Mouse (Mus musculus) kidney, postnatal 25 days (tissue): Measurements from ENCODE around the gene Cpe.

Experiments used
- DNase-seq, 2 experiments: peaks; one replicate each; pipeline ENCODE4 v3.0.0; 2021; ENCODE audit warnings: mixed read lengths in 2 of 2

The Cpe gene

GRCm38 (mm10) chr8:64632169-64632568 is 60.7 kb downstream of the Cpe start:
- DNase-seq, result no peak

DNA sequence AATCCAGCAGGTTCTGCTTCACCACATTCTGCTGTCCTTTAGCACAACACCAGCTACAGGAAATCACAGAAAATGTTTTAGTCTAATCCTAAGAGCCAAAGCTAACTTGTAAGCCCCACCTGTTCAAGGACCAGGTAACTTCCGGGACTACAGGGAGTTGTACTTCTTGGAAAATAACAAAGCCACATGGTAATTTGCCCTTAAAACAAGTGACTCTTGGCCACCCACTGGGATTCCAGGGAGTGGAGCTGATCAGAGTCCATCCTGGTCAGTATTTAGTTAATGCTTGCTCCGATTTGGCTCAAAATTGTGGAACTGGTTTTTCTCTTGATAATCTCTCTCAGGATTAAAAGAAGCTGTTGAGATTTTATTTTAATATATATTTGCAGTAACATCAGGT is 61.1 kb downstream of the Cpe start:
- DNase-seq, result peak in 1 of 2 experiments; percentile 30

GRCm38 (mm10) chr8:64629034-64629760 is 63.7 kb downstream of the Cpe start:
- DNase-seq, result no peak

DNA sequence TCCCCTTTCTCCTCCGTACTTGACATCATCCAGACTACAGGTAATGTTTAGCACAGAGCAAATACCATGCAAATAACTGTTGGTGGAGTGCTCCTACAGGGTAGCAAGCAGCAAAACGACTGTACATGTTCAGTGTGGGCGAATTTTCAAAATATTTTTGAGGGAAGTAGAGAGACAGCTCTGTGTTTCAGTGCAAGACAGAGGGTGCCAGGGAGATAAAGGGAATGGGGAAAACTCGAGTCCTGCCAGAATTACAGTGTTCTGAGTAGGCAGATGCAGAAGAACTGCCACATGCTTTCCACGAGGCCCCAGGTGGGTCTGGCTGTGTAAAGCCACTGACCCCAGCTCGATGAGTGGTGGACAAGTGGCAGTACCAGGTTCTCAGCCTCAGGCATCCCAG is 64.8 kb downstream of the Cpe start:
- DNase-seq, result no peak

DNA sequence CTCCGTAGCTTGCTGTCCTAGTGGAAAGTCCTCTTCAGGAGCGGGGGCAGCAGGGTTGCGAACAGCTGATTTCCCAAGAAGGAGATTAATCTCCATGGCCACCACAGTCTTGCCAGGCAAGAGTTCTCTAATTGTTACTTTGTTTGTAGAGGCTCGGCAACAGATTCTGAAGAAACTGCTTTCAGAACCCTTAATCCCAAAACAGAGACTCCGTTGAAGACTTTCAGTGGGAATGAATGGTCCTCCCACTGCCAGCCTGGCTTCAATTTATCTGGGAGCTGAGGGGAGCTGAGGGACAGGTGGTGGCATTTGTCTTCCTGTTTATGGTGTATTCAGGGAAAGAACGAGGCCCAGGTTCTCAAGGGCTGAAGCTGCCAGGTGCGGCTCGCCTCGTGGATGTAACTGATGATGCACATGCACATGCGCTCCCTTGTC is 68.2 kb downstream of the Cpe start:
- DNase-seq, result no peak

- DNase-seq, result no peak
These were observed 72.3 kb downstream of the Cpe start for GRCm38 (mm10) chr8:64620365-64621150.

DNA sequence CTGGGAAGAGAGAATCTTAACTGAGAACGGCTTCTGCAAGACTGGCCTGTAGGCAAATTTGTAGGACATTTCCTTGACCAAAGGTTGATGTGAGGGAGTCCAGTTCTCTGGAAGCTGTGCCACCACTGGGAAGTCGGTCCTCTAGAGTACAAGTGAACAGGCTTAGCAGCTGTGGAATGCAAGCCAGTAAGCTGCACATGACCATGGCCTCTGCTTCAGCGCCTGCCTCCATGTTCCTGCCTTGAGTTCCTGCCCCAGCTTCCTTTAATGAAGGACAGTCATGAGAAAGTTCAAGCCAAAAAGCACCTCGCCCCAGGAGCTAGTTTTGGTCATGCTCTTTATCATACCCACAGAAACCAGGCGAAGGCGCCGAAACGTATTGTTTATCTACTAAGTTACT is 73.2 kb downstream of the Cpe start:
- no peak for DNase-seq

DNA sequence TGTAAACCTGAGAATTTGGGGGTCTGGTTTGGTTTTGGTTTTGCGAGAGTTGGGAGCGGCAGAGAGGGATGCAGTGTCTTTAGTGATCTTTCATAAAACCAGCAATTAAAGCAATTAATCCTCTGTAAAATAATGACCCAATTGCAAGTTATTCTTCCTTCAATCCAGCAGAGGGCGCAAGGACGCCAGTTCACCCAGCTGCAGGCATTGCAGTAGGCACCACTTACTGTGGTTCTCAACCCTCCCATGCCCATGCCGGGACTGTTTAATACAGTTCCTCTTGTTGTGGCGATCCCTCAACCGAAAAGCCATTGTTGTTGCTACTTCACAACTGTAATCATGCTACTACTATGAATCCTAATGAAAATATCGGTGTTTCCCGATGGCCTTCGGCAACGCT is 74.2 kb downstream of the Cpe start:
- DNase-seq, result peak; percentile 58 to 59

DNA sequence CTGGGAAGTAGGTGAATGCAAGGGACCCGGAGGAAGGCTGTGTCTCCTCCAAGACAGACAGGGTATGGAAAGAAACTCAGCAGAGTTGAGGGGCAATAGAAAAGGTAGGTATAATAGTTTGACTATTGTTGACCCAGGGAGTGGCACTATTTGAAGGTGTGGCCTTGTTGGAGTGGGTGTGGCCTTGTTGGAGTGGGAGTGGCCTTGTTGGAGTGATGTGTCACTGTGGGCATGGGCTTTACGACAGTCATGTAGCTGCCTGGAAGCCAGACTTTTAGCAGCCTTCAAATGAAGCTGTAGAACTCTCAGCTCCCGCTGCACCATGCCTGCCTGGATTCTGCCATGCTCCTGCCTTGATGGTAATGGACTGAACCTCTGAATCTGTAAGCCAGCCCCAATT is 76.3 kb downstream of the Cpe start:
- DNase-seq, result no peak

DNA sequence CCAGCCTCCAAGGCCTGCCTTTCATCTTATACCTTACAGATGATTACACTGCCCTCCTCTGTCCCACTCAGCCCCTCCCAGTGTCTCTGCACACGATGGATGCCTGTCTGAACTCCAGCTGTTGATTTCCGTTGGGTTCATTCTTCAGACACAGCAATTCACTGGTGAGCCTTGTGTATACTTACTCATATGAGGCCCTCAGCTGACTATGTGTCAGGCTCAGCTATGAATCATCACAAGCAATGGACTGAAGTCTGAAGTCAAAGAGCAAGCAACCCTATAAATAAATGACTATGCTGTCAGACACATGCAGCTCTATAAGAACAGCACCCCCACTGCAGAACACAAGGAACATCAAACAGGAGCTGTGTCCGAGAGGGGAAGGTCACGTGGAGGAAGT is 77.4 kb downstream of the Cpe start:
- DNase-seq, result no peak

DNA sequence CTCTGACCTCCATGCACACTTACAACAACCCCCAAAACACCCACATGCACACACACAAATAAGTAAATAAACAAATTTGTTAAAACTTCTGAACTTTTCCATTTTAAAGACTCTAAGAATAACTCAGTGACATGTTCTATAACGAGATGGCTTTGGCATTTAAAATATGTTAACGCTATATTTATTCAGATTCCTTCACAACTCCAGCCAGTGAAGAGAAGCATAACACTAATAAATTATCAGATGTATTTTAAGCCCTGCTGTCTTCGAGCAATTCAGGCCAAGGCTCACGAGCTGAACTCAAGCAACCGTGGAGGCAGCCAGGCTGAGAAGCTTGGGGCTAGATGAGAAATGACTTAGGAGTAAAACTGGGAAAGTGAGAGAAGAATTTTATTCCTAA is 79.2 kb downstream of the Cpe start:
- no peak for DNase-seq

- DNase-seq, result no peak
These were observed 81.5 kb downstream of the Cpe start for GRCm38 (mm10) chr8:64611210-64611974.

DNA sequence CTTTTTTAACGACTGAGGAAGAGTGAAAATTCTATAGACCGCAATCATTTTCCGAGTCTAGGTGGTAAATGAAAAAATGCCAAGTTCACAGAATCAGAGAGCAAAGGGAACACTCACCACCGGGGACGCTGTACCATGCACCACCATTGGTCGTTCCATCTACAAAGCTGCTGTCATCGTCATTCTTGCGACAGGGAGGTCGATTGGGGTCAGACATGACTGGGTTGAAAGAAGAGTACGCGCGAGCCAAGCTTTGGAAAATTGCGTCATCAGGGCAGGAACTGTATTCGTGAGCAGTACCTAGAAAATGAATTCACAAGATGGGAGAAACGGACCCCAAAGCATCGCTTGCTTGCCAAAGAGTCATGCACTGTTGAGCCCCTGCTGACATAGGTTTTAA is 83.9 kb downstream of the Cpe start:
- DNase-seq, result no peak

DNA sequence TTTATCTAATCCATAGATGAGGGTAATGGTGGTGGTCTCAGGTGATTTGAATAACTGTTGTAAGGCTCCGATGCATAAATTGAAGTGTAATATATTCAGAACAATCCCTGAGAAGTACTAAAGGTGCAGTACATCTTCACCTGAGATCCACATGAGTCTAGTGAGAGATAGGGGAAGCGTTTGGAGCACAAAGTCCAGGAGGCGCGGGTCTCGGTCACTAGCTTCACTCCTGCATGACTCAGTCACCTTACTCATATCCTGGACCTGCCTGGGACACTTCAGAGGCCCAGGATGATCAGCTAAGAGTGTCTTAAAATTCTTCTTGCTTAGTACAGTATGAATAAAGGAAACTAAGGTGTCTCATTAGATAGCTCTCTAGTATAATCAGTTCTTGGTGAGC is 86.8 kb downstream of the Cpe start:
- DNase-seq, result no peak

- DNase-seq, result no peak
These were observed 94.6 kb downstream of the Cpe start for GRCm38 (mm10) chr8:64598206-64598605.

- DNase-seq, result peak; percentile 69 to 85
These were observed 95.5 kb downstream of the Cpe start for GRCm38 (mm10) chr8:64597042-64597970.

DNA sequence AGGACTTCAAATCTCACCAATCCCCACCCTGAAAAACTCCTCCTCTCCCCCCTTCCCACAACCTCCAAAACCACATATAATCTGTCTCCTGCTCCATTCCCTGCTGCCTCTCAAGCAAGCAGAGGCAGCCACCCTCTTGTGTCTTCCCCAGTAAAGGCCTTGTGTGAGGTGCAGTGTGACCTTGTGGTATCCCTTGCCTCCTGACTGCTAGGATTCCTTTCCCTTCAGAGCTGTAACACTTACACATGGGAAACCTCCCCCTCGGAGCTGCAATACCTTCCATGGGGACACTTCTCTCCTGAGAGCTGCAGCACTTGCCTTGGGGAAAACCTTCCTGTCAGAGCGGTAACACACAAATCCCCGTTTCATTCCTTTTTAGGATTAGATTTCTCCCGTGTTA is 96.5 kb downstream of the Cpe start:
- DNase-seq, result no peak

DNA sequence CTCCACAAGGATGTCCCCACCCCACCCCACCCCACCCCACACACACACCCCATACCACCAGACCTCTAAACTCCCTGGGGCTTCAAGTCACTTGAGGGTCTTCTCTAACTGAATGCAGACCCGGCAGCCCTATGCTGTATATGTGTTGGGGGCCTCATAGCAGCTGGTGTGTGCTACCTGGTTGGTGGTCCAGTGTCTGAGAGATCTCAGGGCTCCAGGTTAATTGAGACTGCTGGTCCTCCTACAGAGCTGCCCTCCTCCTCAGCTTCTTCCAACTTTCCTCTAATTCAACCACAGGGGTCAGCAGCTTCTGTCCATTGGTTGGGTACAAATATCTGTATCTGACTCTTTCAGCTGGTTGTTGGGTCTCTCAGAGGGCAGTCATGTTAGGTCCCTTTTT is 102.4 kb downstream of the Cpe start:
- no peak for DNase-seq

GRCm38 (mm10) chr8:64582887-64583286 is 110.0 kb downstream of the Cpe start:
- no peak for DNase-seq

DNA sequence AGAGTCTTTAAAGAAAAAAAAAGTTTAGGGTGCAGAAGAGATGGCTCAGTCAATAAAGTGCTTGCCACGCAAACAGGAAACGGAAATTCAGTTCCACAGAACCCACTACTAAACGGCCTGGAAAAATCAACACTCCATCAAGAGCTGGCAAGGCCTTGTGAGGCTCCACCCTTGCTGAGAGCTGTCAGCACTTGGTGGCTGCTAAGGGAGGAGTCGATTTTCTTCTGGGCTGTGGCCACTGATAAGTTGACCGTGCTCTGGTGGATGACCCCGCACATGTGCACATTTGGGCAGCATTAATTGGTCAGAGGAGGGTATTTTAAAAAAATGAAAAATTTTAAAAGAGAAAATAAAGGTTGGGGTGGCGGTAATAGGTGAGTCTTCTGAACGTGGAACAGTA is 114.6 kb downstream of the Cpe start:
- DNase-seq, result no peak

DNA sequence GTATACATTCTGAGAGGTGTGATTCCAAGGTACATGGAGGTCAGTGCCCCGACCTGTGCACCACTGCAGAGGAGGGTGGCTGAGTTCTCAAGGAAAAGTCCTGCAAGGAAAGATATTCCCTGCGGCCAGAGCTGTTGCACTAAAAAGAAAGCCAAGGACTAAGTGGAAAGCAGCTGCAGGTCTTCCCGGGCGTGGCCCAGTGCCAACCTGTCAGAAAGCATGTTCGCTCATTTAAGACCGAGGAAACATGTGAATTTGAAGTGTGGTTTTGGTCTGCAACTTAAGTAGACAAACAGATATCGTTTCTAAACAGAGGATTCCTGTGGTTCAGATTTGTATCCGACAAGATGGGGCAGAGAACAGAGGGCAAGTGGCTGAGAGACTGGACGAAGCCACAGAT is 117.9 kb downstream of the Cpe start:
- DNase-seq, result peak in 1 of 2 experiments; percentile 13

DNA sequence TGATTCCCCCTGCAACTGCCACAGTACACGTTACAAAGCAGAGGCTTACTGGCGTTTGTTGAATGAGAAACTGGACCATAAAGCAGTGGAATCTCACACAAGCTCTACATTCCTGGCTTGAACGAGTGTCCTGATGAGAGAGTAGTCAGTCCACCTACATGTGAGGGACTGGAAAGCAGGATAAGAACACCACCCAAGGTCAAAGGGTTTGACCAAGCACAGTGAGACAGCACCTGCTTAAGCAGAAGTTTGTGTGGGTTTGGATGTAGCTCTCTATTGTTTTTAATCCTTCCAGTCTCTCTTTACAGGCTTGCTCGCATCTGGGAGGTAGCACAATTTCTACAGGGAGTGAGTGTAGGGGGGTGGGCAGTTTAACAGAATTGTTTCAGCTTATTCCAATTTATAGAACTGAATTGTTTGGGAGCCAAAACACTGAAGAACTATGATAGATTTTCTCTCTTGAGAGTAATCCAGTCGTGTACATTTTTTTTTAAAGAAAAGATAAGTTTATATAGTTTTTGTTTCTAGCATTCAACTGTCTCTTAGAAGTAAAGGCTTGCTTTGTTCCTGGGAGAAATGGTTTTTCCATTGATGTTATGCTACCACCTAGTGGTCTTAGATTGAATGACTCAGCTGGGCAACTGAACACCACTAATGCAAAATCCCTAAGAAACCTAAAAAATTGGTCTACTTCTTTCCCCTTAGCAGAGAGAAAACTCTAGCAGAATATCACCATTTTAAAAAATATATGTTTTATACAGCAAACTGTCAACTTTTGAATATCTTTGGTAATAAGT is 144.6 kb downstream of the Cpe start:
- DNase-seq, result peak in 1 of 2 experiments; percentile 30
